Mouse (Mus musculus): ENCODE measurements at regions not wholly inside any gene's neighbourhood (a gene's known extent, or its start where the extent isn't known, plus 50 kb on each side); places are given as distances from the start of the nearest gene placed in this dataset.
A peak's percentile ranks its signal among the peaks of the same experiment; 100 is the strongest.

DNA sequence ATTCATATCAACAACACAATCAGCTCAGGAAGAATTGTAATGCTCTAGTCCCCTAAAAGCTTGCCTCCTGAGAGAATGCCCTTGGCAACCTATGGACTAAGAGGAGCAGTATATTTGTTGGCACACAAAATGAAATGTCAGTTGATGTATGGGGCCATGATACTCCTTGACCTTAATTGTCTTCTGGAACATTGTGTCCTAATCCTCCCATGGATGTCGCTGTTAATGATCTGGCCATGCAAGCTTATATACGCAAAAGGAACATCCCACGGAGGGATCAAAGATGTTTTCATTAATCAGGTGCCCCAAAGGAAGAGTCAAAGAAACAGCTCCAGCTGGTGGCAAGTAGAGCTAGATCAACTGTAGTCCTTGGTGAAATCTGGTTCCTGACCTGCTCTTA, 178.0 kb downstream of the Mid1ip1 start:
- no peak for TF ChIP-seq POLR2A (IDR thresholded peaks at IDR 0.05; ENCODE audit: low read depth, low read length)
- TF ChIP-seq CTCF (conservative IDR thresholded peaks at IDR 0.05; ENCODE audit: insufficient read depth, insufficient read length, low read depth, low read length) = no peak
- no peak for DNase-seq
- H3K36me3 ChIP-seq (ENCODE audit: control insufficient read depth, insufficient read depth, low read length) = no peaks in the 10 kb centered on the region
- no peak overlapping the region for H3K27ac ChIP-seq (ENCODE audit: insufficient read depth, low read depth, low read length)
- 83% methylated on average over 3 of the region's 3 CpGs for WGBS
- no peaks in the 10 kb centered on the region for H3K27me3 ChIP-seq (replicated peaks; ENCODE audit: control insufficient read depth, insufficient read depth, low read length)
- no peak overlapping the region for H3K4me3 ChIP-seq (ENCODE audit: insufficient read depth, low read depth, low read length)
- no peaks in the 10 kb centered on the region for H3K4me1 ChIP-seq (ENCODE audit: control insufficient read depth, insufficient read depth, low read length)

DNA sequence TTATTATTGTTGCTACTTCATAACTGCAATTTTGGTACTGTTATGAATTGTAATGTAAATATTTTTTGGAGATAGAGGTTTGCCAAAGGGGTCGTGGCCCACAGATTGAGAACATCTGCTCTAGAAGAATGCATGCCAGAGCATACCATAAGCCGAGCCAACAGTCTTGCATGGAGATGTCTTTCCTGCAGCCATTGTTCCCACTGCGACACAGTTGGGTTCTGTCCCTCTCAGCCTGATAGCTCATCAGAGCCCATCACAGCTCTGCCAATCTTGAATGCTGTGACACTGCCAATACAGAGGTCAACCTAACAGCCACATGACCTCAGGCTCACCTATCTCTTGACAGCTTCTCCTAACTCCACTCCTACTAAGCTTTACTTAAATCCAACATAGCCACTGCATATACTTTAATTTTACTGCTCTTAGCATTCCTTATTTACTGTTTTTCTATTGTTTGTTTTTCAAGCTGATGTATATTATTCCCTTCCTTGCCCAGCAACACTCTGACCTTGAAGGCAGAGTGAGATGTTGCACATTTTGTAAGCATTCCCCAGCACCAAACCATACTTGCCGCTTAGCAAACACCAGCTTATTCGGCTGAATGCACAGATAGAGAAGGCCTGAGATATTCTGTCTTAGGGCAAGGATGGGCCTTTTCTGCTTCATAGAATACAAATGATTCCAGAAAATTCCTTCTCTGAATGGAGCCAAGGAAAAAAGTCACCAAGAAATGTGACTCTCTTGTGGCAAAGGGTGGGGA, 181.6 kb downstream of the Mid1ip1 start:
- DNase-seq = no peak
- Histone ChIP-seq H3K4me1 (ENCODE audit: control insufficient read depth, insufficient read depth, low read length) (no peaks in the 10 kb centered on the region), H3K36me3 (ENCODE audit: control insufficient read depth, insufficient read depth, low read length) (no peaks in the 10 kb centered on the region), H3K27me3 (replicated peaks; ENCODE audit: control insufficient read depth, insufficient read depth, low read length) (no peaks in the 10 kb centered on the region), H3K27ac (ENCODE audit: insufficient read depth, low read depth, low read length) (no peak overlapping the region), H3K4me3 (ENCODE audit: insufficient read depth, low read depth, low read length) (no peak overlapping the region)
- TF ChIP-seq POLR2A (IDR thresholded peaks at IDR 0.05; ENCODE audit: low read depth, low read length) (no peak), CTCF (conservative IDR thresholded peaks at IDR 0.05; ENCODE audit: insufficient read depth, insufficient read length, low read depth, low read length) (no peak)
- 72% methylated on average over 5 of the region's 5 CpGs for WGBS

DNA sequence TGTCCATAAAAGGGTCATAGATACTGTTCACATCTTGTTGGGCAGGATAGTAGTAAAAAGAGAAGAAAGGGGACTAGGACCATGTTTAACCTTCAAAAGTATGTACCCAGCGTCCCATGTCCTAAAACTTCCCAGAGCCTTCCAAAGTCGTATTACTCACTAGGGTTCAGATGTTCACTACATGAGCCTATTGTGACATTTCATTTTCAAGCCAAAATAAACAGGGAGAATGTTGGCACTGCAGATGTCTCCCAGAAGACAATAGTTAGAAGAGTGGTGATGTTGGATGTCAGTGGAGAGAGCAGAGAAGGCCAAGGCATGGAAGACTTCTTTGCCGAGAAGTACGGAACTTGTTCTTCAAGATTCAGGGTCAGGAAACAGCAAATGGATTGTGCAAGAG, 187.9 kb downstream of the Mid1ip1 start:
- WGBS = 86% methylated on average over 4 of the region's 4 CpGs
- H3K4me1 ChIP-seq (ENCODE audit: control insufficient read depth, insufficient read depth, low read length) = no peaks in the 10 kb centered on the region
- no peaks in the 10 kb centered on the region for H3K27me3 ChIP-seq (replicated peaks; ENCODE audit: control insufficient read depth, insufficient read depth, low read length)
- no peak for DNase-seq
- no peak for TF ChIP-seq CTCF (conservative IDR thresholded peaks at IDR 0.05; ENCODE audit: insufficient read depth, insufficient read length, low read depth, low read length)
- TF ChIP-seq POLR2A (IDR thresholded peaks at IDR 0.05; ENCODE audit: low read depth, low read length) = no peak
- no peak overlapping the region for H3K27ac ChIP-seq (ENCODE audit: insufficient read depth, low read depth, low read length)
- no peaks in the 10 kb centered on the region for H3K36me3 ChIP-seq (ENCODE audit: control insufficient read depth, insufficient read depth, low read length)
- no peak overlapping the region for H3K4me3 ChIP-seq (ENCODE audit: insufficient read depth, low read depth, low read length)

DNA sequence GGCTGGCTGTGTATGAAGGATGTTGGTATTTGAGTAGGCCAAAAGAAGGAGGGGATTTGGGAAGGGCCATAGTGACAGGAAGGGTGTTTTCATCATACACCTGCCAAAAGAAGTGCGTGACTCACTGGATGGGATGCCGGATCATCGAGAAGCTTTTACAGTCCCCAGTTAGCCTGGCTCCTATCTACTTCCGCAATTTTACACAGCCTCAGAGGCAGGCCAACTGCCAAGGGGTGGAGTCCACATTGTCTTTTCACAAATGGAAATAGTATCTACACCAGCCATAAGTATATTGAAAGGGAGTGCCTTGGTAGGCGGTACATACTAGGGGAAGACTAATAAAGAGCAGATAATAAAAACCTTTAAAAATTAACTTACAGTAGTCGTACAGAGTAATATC, 189.3 kb downstream of the Mid1ip1 start:
- H3K36me3 ChIP-seq (ENCODE audit: control insufficient read depth, insufficient read depth, low read length) = no peaks in the 10 kb centered on the region
- H3K4me3 ChIP-seq (ENCODE audit: insufficient read depth, low read depth, low read length) = no peak overlapping the region
- DNase-seq = no peak
- 68% methylated on average over 6 of the region's 6 CpGs for WGBS
- TF ChIP-seq CTCF (conservative IDR thresholded peaks at IDR 0.05; ENCODE audit: insufficient read depth, insufficient read length, low read depth, low read length) (no peak), POLR2A (IDR thresholded peaks at IDR 0.05; ENCODE audit: low read depth, low read length) (no peak)
- no peaks in the 10 kb centered on the region for H3K27me3 ChIP-seq (replicated peaks; ENCODE audit: control insufficient read depth, insufficient read depth, low read length)
- no peaks in the 10 kb centered on the region for H3K4me1 ChIP-seq (ENCODE audit: control insufficient read depth, insufficient read depth, low read length)
- no peak overlapping the region for H3K27ac ChIP-seq (ENCODE audit: insufficient read depth, low read depth, low read length)

DNA sequence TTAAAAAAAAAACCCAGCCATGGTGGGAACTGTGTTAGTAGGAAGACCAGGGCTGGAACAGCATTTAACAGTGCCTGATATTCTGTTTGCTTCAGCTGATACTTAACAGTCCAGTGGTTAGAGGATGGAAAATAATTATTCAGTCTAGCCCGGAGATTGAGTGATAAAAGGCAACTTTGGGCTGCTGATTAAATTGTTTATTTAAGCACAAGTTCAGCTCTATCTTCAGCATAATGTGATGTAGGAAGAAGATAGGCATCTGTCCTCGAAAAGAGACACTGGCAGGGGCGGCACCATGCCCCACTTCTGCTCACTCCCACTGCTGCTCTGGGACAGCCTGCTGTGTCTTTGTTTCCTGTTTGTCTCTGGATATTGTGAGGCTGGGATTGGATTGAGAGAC, 190.1 kb downstream of the Mid1ip1 start:
- no peak overlapping the region for H3K27ac ChIP-seq (ENCODE audit: insufficient read depth, low read depth, low read length)
- no peak for DNase-seq
- TF ChIP-seq CTCF (conservative IDR thresholded peaks at IDR 0.05; ENCODE audit: insufficient read depth, insufficient read length, low read depth, low read length) (no peak), POLR2A (IDR thresholded peaks at IDR 0.05; ENCODE audit: low read depth, low read length) (no peak)
- H3K36me3 ChIP-seq (ENCODE audit: control insufficient read depth, insufficient read depth, low read length) = no peaks in the 10 kb centered on the region
- 49% methylated on average over 3 of the region's 3 CpGs for WGBS
- no peaks in the 10 kb centered on the region for H3K4me1 ChIP-seq (ENCODE audit: control insufficient read depth, insufficient read depth, low read length)
- no peaks in the 10 kb centered on the region for H3K27me3 ChIP-seq (replicated peaks; ENCODE audit: control insufficient read depth, insufficient read depth, low read length)
- H3K4me3 ChIP-seq (ENCODE audit: insufficient read depth, low read depth, low read length) = no peak overlapping the region

DNA sequence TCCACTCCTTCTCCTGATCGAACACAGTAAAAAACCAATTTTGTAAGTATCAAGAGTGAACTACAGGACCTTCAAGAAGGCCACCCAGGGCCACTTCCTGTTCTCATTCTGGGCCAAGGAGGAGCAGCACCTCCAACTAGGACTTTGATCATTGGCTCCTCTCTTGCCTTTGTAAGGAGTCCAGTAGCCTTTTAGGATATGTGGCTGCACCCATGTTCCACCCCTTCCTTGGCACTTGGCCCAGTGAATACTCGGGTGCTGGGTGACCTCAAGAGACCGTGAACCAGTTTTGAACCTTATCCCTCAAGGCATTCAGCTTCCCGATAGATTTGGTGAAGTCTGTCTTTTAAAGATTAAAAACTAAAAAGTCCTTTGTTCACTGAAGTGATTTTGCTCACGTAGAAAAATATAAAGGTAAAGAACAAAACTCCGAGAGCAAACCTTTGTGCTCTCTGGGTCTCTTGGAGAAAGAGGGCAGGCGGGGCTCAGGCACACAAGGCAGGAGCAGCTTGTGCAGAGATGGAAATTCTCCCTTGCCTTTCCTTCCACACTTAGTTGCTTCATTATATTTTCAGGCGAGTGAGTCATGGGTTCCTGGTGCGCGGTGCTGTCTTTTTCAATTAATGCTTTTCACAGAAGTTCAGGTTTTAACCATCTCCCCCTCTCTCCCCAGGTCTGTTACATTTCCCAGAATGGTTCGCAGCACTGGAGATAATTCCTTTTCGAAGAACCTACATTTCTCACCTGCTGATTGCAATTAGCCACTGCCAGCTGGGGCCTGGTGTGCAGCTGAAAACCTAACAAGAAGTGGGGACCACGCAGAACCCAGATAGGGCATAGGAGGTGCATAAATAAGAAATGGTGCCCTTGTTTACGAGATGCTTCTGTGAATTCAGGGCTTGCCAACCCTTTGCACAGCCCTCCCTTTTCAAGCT, 196.6 kb downstream of the Mid1ip1 start:
- WGBS = 65% methylated on average over 14 of the region's 14 CpGs
- Histone ChIP-seq H3K4me3 (ENCODE audit: insufficient read depth, low read depth, low read length) (no peak overlapping the region), H3K27ac (ENCODE audit: insufficient read depth, low read depth, low read length) (no peak overlapping the region), H3K36me3 (ENCODE audit: control insufficient read depth, insufficient read depth, low read length) (no peaks in the 10 kb centered on the region), H3K27me3 (replicated peaks; ENCODE audit: control insufficient read depth, insufficient read depth, low read length) (no peaks in the 10 kb centered on the region), H3K4me1 (ENCODE audit: control insufficient read depth, insufficient read depth, low read length) (peaks cover 3% of the 10 kb centered on the region; the same call in 1 of the 2 replicates)
- TF ChIP-seq POLR2A (IDR thresholded peaks at IDR 0.05; ENCODE audit: low read depth, low read length) = no peak
- TF ChIP-seq CTCF (conservative IDR thresholded peaks at IDR 0.05; ENCODE audit: insufficient read depth, insufficient read length, low read depth, low read length) = no peak
- peak; percentile 82 for DNase-seq
